ENCODE assay signal across 8 mouse cellular contexts in the genomic region with DNA sequence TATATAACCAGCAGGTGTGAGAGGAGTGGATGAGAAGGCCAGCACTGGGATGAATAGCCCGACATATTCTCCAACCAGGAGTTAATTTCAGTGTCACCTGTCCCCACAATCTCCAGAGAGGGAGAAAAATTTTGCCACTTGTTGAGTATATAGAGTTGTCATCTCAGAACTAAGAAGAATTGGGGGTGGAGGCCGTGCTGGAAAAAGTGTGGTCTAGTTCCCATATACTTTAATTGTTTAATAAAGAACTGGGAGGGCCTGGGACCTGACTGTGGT. TPM values are rescaled to one million over a fixed set of nuclear protein-coding genes. Genes with fewer than 3 reads are reported as not detected.
A peak's percentile ranks its signal among the peaks of the same experiment; 100 is the strongest.
DNase-seq lines count a peak whose midpoint lies in the region; ATAC-seq and TF ChIP-seq lines count a peak whose summit lies in the region.

No protein-coding gene starts in this region.

- H3K36me3 ChIP-seq in heart, embryonic 15.5 days, result peaks cover 40% of the 10 kb centered on the region
- H3K36me3 ChIP-seq in G1E (replicated peaks), result peaks cover 45% of the 10 kb centered on the region
- peaks cover 62% of the 10 kb centered on the region for H3K36me3 ChIP-seq in hindbrain, embryonic 10.5 days
- H3K36me3 ChIP-seq in midbrain, embryonic 10.5 days, result peaks cover 69% of the 10 kb centered on the region

- H3K9me3 ChIP-seq in heart, embryonic 15.5 days (replicated peaks), result no peaks in the 10 kb centered on the region
- no peaks in the 10 kb centered on the region for H3K9me3 ChIP-seq in G1E (replicated peaks)
- no peaks in the 10 kb centered on the region for H3K9me3 ChIP-seq in hindbrain, embryonic 10.5 days
- no peaks in the 10 kb centered on the region for H3K9me3 ChIP-seq in midbrain, embryonic 10.5 days (replicated peaks)

- H3K9ac ChIP-seq in heart, embryonic 15.5 days, result peak overlapping the region; percentile 85

- H3K27me3 ChIP-seq in heart, embryonic 15.5 days, result no peaks in the 10 kb centered on the region
- H3K27me3 ChIP-seq in G1E (ENCODE audit: insufficient read depth, low read length), result peaks cover 5% of the 10 kb centered on the region
- H3K27me3 ChIP-seq in hindbrain, embryonic 10.5 days (ENCODE audit: insufficient read depth, poor library complexity, severe bottlenecking), result no peaks in the 10 kb centered on the region
- H3K27me3 ChIP-seq in midbrain, embryonic 10.5 days (ENCODE audit: low read depth, poor library complexity, severe bottlenecking), result no peaks in the 10 kb centered on the region

- 22% methylated on average over 2 of the region's 2 CpGs for WGBS in heart, embryonic 15.5 days
- 21% methylated on average over 2 of the region's 2 CpGs for WGBS in hindbrain, embryonic 10.5 days
- WGBS in midbrain, embryonic 10.5 days, result 34% methylated on average over 2 of the region's 2 CpGs

- peak overlapping the region; percentile 71 for H3K4me2 ChIP-seq in heart, embryonic 15.5 days

- DNase-seq in heart, postnatal 10 days, result no peak
- DNase-seq in G1E (ENCODE audit: low spot score), result no peak
- DNase-seq in hindbrain, embryonic 10.5 days (ENCODE audit: low spot score), result no peak
- no peak for DNase-seq in midbrain, embryonic 10.5 days (ENCODE audit: low spot score)
- DNase-seq in left cerebral cortex, postnatal 4 days, result no peak
- DNase-seq in cerebellum, postnatal 14 days, result no peak
- no peak for DNase-seq in kidney, postnatal 10 days

- H3K27ac ChIP-seq in heart, embryonic 15.5 days, result peak overlapping the region; percentile 60
- peak overlapping the region; percentile 92 for H3K27ac ChIP-seq in hindbrain, embryonic 10.5 days
- H3K27ac ChIP-seq in midbrain, embryonic 10.5 days (replicated peaks), result peak overlapping the region; percentile 90

- peak overlapping the region; percentile 80 for H3K4me3 ChIP-seq in heart, embryonic 15.5 days
- H3K4me3 ChIP-seq in G1E (ENCODE audit: low read depth, low read length), result peak overlapping the region; percentile 88
- H3K4me3 ChIP-seq in hindbrain, embryonic 10.5 days, result peak overlapping the region; percentile 83
- peak overlapping the region; percentile 86 for H3K4me3 ChIP-seq in midbrain, embryonic 10.5 days

- intact Hi-C loops in heart, postnatal 10 days (cut with DNase I), result no loop called here
- intact Hi-C loops in left cerebral cortex, postnatal 4 days (cut with DNase I), result no loop called here

- peaks cover 19% of the 10 kb centered on the region for H3K4me1 ChIP-seq in heart, embryonic 15.5 days (replicated peaks)
- H3K4me1 ChIP-seq in G1E (ENCODE audit: insufficient read depth, low read depth, low read length), result peaks cover 34% of the 10 kb centered on the region
- H3K4me1 ChIP-seq in hindbrain, embryonic 10.5 days (replicated peaks), result peaks cover 19% of the 10 kb centered on the region
- H3K4me1 ChIP-seq in midbrain, embryonic 10.5 days, result peaks cover 21% of the 10 kb centered on the region

- TF ChIP-seq CTCF in G1E (IDR thresholded peaks at IDR 0.05; ENCODE audit: low read depth, low read length), result no peak

- no peak for ATAC-seq in heart, embryonic 15.5 days (replicated peaks; ENCODE audit: insufficient number of reproducible peaks, insufficient read depth, low FRiP score, low read depth)
- no peak for ATAC-seq in G1E (ENCODE audit: extremely low read depth, insufficient number of reproducible peaks, low FRiP score, poor library complexity, severe bottlenecking)

RNA-seq across cellular contexts. Expression of a gene that starts 2.3 kb away (rescaled TPM):
- 57.5 and 67.2 TPM in 2 replicates for polyA plus RNA-seq in heart, embryonic 15.5 days (2015; fragmentation: Nextera tagmentation; extraction: Ambion mirVana)
- total RNA-seq in heart, postnatal 10 days (2021), result 10 to 100 TPM; 48.9 TPM
- total RNA-seq in G1E (2014; fragmentation: Nextera tagmentation) (17.9 and 36.0 TPM in 2 replicates), G1E (2017) (19.2 and 19.6 TPM in 2 replicates)
- polyA plus RNA-seq in G1E (2012), result 21.5 and 26.7 TPM in 2 replicates
- 64.0 and 67.6 TPM in 2 replicates for polyA plus RNA-seq in hindbrain, embryonic 10.5 days (2016; fragmentation: Nextera tagmentation; extraction: Ambion mirVana)
- 63.3 and 63.6 TPM in 2 replicates for polyA plus RNA-seq in midbrain, embryonic 10.5 days (2016; fragmentation: Nextera tagmentation; extraction: Ambion mirVana)
- total RNA-seq in left cerebral cortex, postnatal 4 days (2021), result 10 to 100 TPM; 60.3 to 65.5 TPM

RNA-seq across cellular contexts. Expression of a gene that starts 18.4 kb away (rescaled TPM):
- 8.9 and 11.9 TPM in 2 replicates for polyA plus RNA-seq in heart, embryonic 15.5 days (2015; fragmentation: Nextera tagmentation; extraction: Ambion mirVana)
- 1 to 10 TPM; 9.4 to 9.7 TPM for total RNA-seq in heart, postnatal 10 days (2021)
- total RNA-seq in G1E (2014; fragmentation: Nextera tagmentation) (31.2 and 48.5 TPM in 2 replicates), G1E (2017) (9.9 and 13.0 TPM in 2 replicates)
- polyA plus RNA-seq in G1E (2012), result 65.8 and 85.9 TPM in 2 replicates
- polyA plus RNA-seq in hindbrain, embryonic 10.5 days (2016; fragmentation: Nextera tagmentation; extraction: Ambion mirVana), result 18.4 and 24.2 TPM in 2 replicates
- polyA plus RNA-seq in midbrain, embryonic 10.5 days (2016; fragmentation: Nextera tagmentation; extraction: Ambion mirVana), result 17.4 and 20.1 TPM in 2 replicates
- 10 to 100 TPM; 48.4 to 52.2 TPM for total RNA-seq in left cerebral cortex, postnatal 4 days (2021)

RNA-seq across cellular contexts. Expression of a gene that starts 37.5 kb away (rescaled TPM):
- 372 and 381 TPM in 2 replicates for polyA plus RNA-seq in heart, embryonic 15.5 days (2015; fragmentation: Nextera tagmentation; extraction: Ambion mirVana)
- 100 to 1,000 TPM; 162 to 178 TPM for total RNA-seq in heart, postnatal 10 days (2021)
- total RNA-seq in G1E (2014; fragmentation: Nextera tagmentation) (309 and 472 TPM in 2 replicates), G1E (2017) (346 and 348 TPM in 2 replicates)
- polyA plus RNA-seq in G1E (2012), result 70.6 and 80.1 TPM in 2 replicates
- polyA plus RNA-seq in hindbrain, embryonic 10.5 days (2016; fragmentation: Nextera tagmentation; extraction: Ambion mirVana), result 405 and 407 TPM in 2 replicates
- polyA plus RNA-seq in midbrain, embryonic 10.5 days (2016; fragmentation: Nextera tagmentation; extraction: Ambion mirVana), result 380 and 415 TPM in 2 replicates
- 100 to 1,000 TPM in 1 of 2 experiments, 10 to 100 TPM in 1; 95.0 to 112 TPM for total RNA-seq in left cerebral cortex, postnatal 4 days (2021)

RNA-seq across cellular contexts. Expression of a gene that starts 43.1 kb away (rescaled TPM):
- 125 and 179 TPM in 2 replicates for polyA plus RNA-seq in heart, embryonic 15.5 days (2015; fragmentation: Nextera tagmentation; extraction: Ambion mirVana)
- total RNA-seq in heart, postnatal 10 days (2021), result 10 to 100 TPM; 68.4 to 76.3 TPM
- total RNA-seq in G1E (2014; fragmentation: Nextera tagmentation) (0.38 TPM in 1 of 2 replicates, not detected in the other), G1E (2017) (1.0 and 2.6 TPM in 2 replicates)
- 1.2 and 1.3 TPM in 2 replicates for polyA plus RNA-seq in G1E (2012)
- 85.1 and 87.4 TPM in 2 replicates for polyA plus RNA-seq in hindbrain, embryonic 10.5 days (2016; fragmentation: Nextera tagmentation; extraction: Ambion mirVana)
- polyA plus RNA-seq in midbrain, embryonic 10.5 days (2016; fragmentation: Nextera tagmentation; extraction: Ambion mirVana), result 61.8 and 67.4 TPM in 2 replicates
- total RNA-seq in left cerebral cortex, postnatal 4 days (2021), result 1 to 10 TPM; 7.0 to 7.9 TPM

RNA-seq across cellular contexts. Expression of a gene that starts 51.2 kb away (rescaled TPM):
- polyA plus RNA-seq in heart, embryonic 15.5 days (2015; fragmentation: Nextera tagmentation; extraction: Ambion mirVana), result 12.4 and 13.9 TPM in 2 replicates
- total RNA-seq in heart, postnatal 10 days (2021), result 10 to 100 TPM in 1 of 2 experiments, 1 to 10 TPM in 1; 9.5 to 12.7 TPM
- total RNA-seq in G1E (2014; fragmentation: Nextera tagmentation), result 22.7 and 29.8 TPM in 2 replicates
- 43.4 TPM in 2 replicates for total RNA-seq in G1E (2017)
- polyA plus RNA-seq in G1E (2012), result 17.3 and 20.2 TPM in 2 replicates
- 7.2 and 8.0 TPM in 2 replicates for polyA plus RNA-seq in hindbrain, embryonic 10.5 days (2016; fragmentation: Nextera tagmentation; extraction: Ambion mirVana)
- 7.5 and 9.7 TPM in 2 replicates for polyA plus RNA-seq in midbrain, embryonic 10.5 days (2016; fragmentation: Nextera tagmentation; extraction: Ambion mirVana)
- total RNA-seq in left cerebral cortex, postnatal 4 days (2021), result 1 to 10 TPM; 4.7 to 4.8 TPM
